Mouse (Mus musculus): ENCODE data around the gene Slc17a5. TPM values are rescaled to one million over a fixed set of nuclear protein-coding genes. Genes with fewer than 3 reads are reported as not detected.
"Not testable (repeated sequence)": the region's sequence is repeated elsewhere in the genome, so short reads cannot be mapped to it uniquely, and the experiment has no call there.

The Slc17a5 gene
- polyA plus RNA-seq, 1 experiment from 2014 or later, result 10.0 TPM

GRCm38 (mm10) chr9:78493171-78493570 lies 94.7 kb downstream of the Slc17a5 start:
- WGBS, result 80% methylated on average over 7 of the region's 7 CpGs

GRCm38 (mm10) chr9:78492254-78492653 lies 95.6 kb downstream of the Slc17a5 start:
- 90% methylated on average over 3 of the region's 3 CpGs for WGBS
- no peak overlapping the region for H3K27ac ChIP-seq (replicated peaks)

More at GRCm38 (mm10) chr9:78493171-78493570, 94.7 kb downstream of the Slc17a5 start:
- no peaks in the 10 kb centered on the region for H3K36me3 ChIP-seq (ENCODE audit: control insufficient read depth, insufficient read depth, low read length)
- H3K4me3 ChIP-seq (ENCODE audit: low read depth, low read length), result no peak overlapping the region
- H3K9ac ChIP-seq (ENCODE audit: low read length), result no peak overlapping the region
- TF ChIP-seq CTCF (IDR thresholded peaks at IDR 0.05; ENCODE audit: low read depth) (no peak), EP300 (optimal IDR thresholded peaks at IDR 0.05) (no peak)
- no peaks in the 10 kb centered on the region for H3K9me3 ChIP-seq (ENCODE audit: control insufficient read depth, low read length)
- no peaks in the 10 kb centered on the region for H3K27me3 ChIP-seq (ENCODE audit: control insufficient read depth, insufficient read depth, low read length)
- H3K4me2 ChIP-seq (replicated peaks; ENCODE audit: low read depth), result no peak overlapping the region
- DNase-seq (ENCODE audit: low spot score) (no peak), ATAC-seq (ENCODE audit: low FRiP score, low TSS enrichment) (no peak)
- H3K4me1 ChIP-seq (replicated peaks; ENCODE audit: control insufficient read depth, insufficient read depth), result no peaks in the 10 kb centered on the region
- no peak overlapping the region for H3K27ac ChIP-seq (replicated peaks)

GRCm38 (mm10) chr9:78491169-78491568 lies 96.7 kb downstream of the Slc17a5 start:
- no peak for TF ChIP-seq CTCF (IDR thresholded peaks at IDR 0.05; ENCODE audit: low read depth)
- no peak for TF ChIP-seq EP300 (optimal IDR thresholded peaks at IDR 0.05)
- H3K9ac ChIP-seq (ENCODE audit: low read length), result no peak overlapping the region
- H3K4me1 ChIP-seq (replicated peaks; ENCODE audit: control insufficient read depth, insufficient read depth), result no peaks in the 10 kb centered on the region
- no peak overlapping the region for H3K4me2 ChIP-seq (replicated peaks; ENCODE audit: low read depth)
- no peaks in the 10 kb centered on the region for H3K27me3 ChIP-seq (ENCODE audit: control insufficient read depth, insufficient read depth, low read length)
- DNase-seq (ENCODE audit: low spot score), result no peak
- no peaks in the 10 kb centered on the region for H3K36me3 ChIP-seq (ENCODE audit: control insufficient read depth, insufficient read depth, low read length)
- 42% methylated on average over 3 of the region's 3 CpGs for WGBS
- no peak overlapping the region for H3K27ac ChIP-seq (replicated peaks)
- H3K4me3 ChIP-seq (ENCODE audit: low read depth, low read length), result no peak overlapping the region
- ATAC-seq (ENCODE audit: low FRiP score, low TSS enrichment), result peak; percentile 36; the same call in 1 of the 2 replicates
- H3K9me3 ChIP-seq (ENCODE audit: control insufficient read depth, low read length), result no peaks in the 10 kb centered on the region

More at GRCm38 (mm10) chr9:78492254-78492653, 95.6 kb downstream of the Slc17a5 start:
- TF ChIP-seq CTCF (IDR thresholded peaks at IDR 0.05; ENCODE audit: low read depth) (no peak), EP300 (optimal IDR thresholded peaks at IDR 0.05) (no peak)
- ATAC-seq (ENCODE audit: low FRiP score, low TSS enrichment), result no peak
- Histone ChIP-seq H3K9ac (ENCODE audit: low read length) (no peak overlapping the region), H3K4me3 (ENCODE audit: low read depth, low read length) (no peak overlapping the region), H3K36me3 (ENCODE audit: control insufficient read depth, insufficient read depth, low read length) (no peaks in the 10 kb centered on the region), H3K4me1 (replicated peaks; ENCODE audit: control insufficient read depth, insufficient read depth) (no peaks in the 10 kb centered on the region), H3K27me3 (ENCODE audit: control insufficient read depth, insufficient read depth, low read length) (no peaks in the 10 kb centered on the region), H3K4me2 (replicated peaks; ENCODE audit: low read depth) (no peak overlapping the region), H3K9me3 (ENCODE audit: control insufficient read depth, low read length) (no peaks in the 10 kb centered on the region)
- no peak for DNase-seq (ENCODE audit: low spot score)

- DNase-seq (ENCODE audit: low spot score) (peak; percentile 82), ATAC-seq (ENCODE audit: low FRiP score, low TSS enrichment) (peak; percentile 76)
- no peak for TF ChIP-seq EP300 (optimal IDR thresholded peaks at IDR 0.05)
- TF ChIP-seq CTCF (IDR thresholded peaks at IDR 0.05; ENCODE audit: low read depth), result no peak
- 3% methylated on average over 17 of the region's 20 CpGs for WGBS
- Histone ChIP-seq H3K4me2 (replicated peaks; ENCODE audit: low read depth) (peak within 1 kb of the TSS; percentile 65), H3K9ac (ENCODE audit: low read length) (peak within 1 kb of the TSS; percentile 69), H3K9me3 (ENCODE audit: control insufficient read depth, low read length) (no peaks in the 10 kb centered on the region), H3K27me3 (ENCODE audit: control insufficient read depth, insufficient read depth, low read length) (no peaks in the 10 kb centered on the region), H3K4me3 (ENCODE audit: low read depth, low read length) (peak within 1 kb of the TSS; percentile 42), H3K36me3 (ENCODE audit: control insufficient read depth, insufficient read depth, low read length) (no peaks in the 10 kb centered on the region), H3K4me1 (replicated peaks; ENCODE audit: control insufficient read depth, insufficient read depth) (no peaks in the 10 kb centered on the region), H3K27ac (replicated peaks) (peak within 1 kb of the TSS; percentile 61)
Observed at GRCm38 (mm10) chr9:78488890-78489420, 98.9 kb downstream of the Slc17a5 start, which contains the start of gene Eef1a1. TSS of gene Eef1a1 (minus strand) at chr9:78489151.

GRCm38 (mm10) chr9:78488021-78488420 lies 99.8 kb downstream of the Slc17a5 start:
- not testable (repeated sequence) for H3K9me3 ChIP-seq (ENCODE audit: control insufficient read depth, low read length); H3K27me3 ChIP-seq (ENCODE audit: control insufficient read depth, insufficient read depth, low read length); ATAC-seq (ENCODE audit: low FRiP score, low TSS enrichment); H3K4me3 ChIP-seq (ENCODE audit: low read depth, low read length); H3K27ac ChIP-seq (replicated peaks); H3K4me1 ChIP-seq (replicated peaks; ENCODE audit: control insufficient read depth, insufficient read depth); H3K4me2 ChIP-seq (replicated peaks; ENCODE audit: low read depth); H3K9ac ChIP-seq (ENCODE audit: low read length); H3K36me3 ChIP-seq (ENCODE audit: control insufficient read depth, insufficient read depth, low read length); DNase-seq (ENCODE audit: low spot score)
- WGBS, result 84% methylated on average over 5 of the region's 5 CpGs

Other genes starting within 250 kb of the Slc17a5 start
- 69.4 and 82.2 TPM in 2 replicates for gene Gsta2, start 232.3 kb downstream of the Slc17a5 start, polyA plus RNA-seq (2015; fragmentation: Nextera tagmentation; extraction: Ambion mirVana)
- 1.2 and 2.1 TPM in 2 replicates for gene Dppa5a, start 219.9 kb downstream of the Slc17a5 start, polyA plus RNA-seq (2015; fragmentation: Nextera tagmentation; extraction: Ambion mirVana)
- gene Ooep, start 209.3 kb downstream of the Slc17a5 start, polyA plus RNA-seq (2015; fragmentation: Nextera tagmentation; extraction: Ambion mirVana), result 0.81 and 0.90 TPM in 2 replicates
- gene Ddx43, start 192.3 kb downstream of the Slc17a5 start, polyA plus RNA-seq (2015; fragmentation: Nextera tagmentation; extraction: Ambion mirVana), result 0.08 and 0.12 TPM in 2 replicates
- 1.4 and 1.6 TPM in 2 replicates for gene Cgas, start 144.8 kb downstream of the Slc17a5 start, polyA plus RNA-seq (2015; fragmentation: Nextera tagmentation; extraction: Ambion mirVana)
- gene Mto1, start 139.8 kb downstream of the Slc17a5 start, polyA plus RNA-seq (2015; fragmentation: Nextera tagmentation; extraction: Ambion mirVana), result 11.7 and 12.1 TPM in 2 replicates
- 0.72 and 1.1 TPM in 2 replicates for gene Gm17324, start 139.3 kb downstream of the Slc17a5 start, polyA plus RNA-seq (2015; fragmentation: Nextera tagmentation; extraction: Ambion mirVana)
- gene Eef1a1, start 98.9 kb downstream of the Slc17a5 start, polyA plus RNA-seq (2015; fragmentation: Nextera tagmentation; extraction: Ambion mirVana), result 2,673 and 2,818 TPM in 2 replicates
- gene Cd109, start 27.5 kb upstream of the Slc17a5 start, polyA plus RNA-seq (2015; fragmentation: Nextera tagmentation; extraction: Ambion mirVana), result 13.5 and 13.6 TPM in 2 replicates

All from stomach, postnatal 0 days (tissue).